Mouse (Mus musculus) spleen, postnatal 0 days (tissue): Measurements from ENCODE around the gene Ophn1. TPM values are rescaled to one million over a fixed set of nuclear protein-coding genes. Genes with fewer than 3 reads are reported as not detected.

Experiments used
- polyA plus RNA-seq: library from polyadenylated mRNA; unstranded; fragments of >200 nt; fragmentation: Nextera tagmentation; extraction: Ambion mirVana; gene quantifications from 2 replicates; pipeline ENCODE4 v1.2.1, GENCODE M21; 2015

The Ophn1 gene
- 3.8 and 5.1 TPM in 2 replicates for polyA plus RNA-seq

DNA sequence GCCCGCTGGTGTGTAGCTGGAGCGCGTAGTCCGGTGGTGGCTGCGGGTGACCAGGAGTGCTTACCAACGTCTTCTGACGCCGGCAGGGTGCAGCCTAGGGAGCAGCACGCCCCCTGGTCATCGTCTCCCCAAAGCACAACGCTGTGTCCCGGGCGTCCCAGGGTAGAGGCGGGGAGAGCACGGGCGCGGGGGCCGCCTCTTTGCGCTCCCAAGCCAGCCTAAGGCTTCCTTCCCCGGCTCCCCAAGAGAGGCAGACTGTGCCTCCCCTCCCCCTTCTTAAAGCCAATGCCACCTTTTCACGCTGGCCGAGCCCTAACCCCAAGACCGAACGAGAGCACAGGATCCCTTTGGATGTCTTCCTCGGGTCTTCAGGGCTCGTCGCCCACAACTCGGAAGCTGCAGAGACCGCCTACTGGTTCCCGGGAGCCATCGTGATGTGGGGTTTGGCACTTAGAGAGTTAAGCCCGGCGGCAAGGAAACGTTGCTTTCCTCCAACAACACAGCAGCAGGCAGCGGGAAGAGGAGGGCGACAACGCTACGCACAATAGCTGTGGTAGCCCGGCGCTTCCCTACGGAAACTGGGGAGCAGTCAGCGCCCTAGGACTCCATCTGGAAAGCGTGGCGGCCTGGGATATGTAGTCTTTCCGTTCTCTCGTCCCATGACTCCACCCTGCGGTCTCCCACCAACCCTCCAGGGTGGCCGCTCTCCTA, at the start of gene Ophn1:
Ophn1 (minus strand) TSS at position 620 of the 711 bp plus-strand sequence.

DNA sequence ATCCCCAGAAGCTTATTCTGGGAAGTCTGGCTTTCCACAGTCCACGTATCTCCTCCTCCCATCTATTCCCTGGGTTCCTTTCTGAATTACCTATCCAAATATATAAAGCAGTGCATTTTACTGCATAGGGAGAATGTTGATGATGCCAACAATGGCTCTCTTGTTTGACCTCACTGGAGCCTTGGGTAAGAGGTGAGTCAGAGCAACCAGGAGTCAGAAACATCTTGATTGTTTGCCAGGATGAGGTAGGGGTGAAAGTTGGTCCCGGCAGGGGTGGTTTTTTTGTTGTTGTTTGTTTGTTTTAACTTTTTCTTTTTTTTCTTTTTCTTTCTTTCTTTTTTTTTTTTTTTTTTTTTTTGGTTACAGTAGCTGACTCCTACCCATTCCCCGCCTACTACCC, 45.3 kb upstream of the Ophn1 start, which contains the start of gene Yipf6:
Yipf6 (plus strand) TSS at position 216 of the 400 bp plus-strand sequence.

Other genes with a start within 250 kb of the Ophn1 start
- gene Yipf6, start 45.3 kb upstream of the Ophn1 start, polyA plus RNA-seq = 16.6 and 19.2 TPM in 2 replicates
- 2.9 and 4.1 TPM in 2 replicates for gene Stard8, start 112.2 kb upstream of the Ophn1 start, polyA plus RNA-seq
- 6.6 and 10.5 TPM in 2 replicates for gene Efnb1, start 245.1 kb upstream of the Ophn1 start, polyA plus RNA-seq